Mouse (Mus musculus) stomach, embryonic 14.5 days (tissue): Measurements from ENCODE around the gene Galntl6. TPM values are rescaled to one million over a fixed set of nuclear protein-coding genes. Genes with fewer than 3 reads are reported as not detected.

Experiments used
- ATAC-seq: fragments of 200-750 bp; cut with Nextera tagmentation; 2 replicates; pipeline ENCODE4 v1.8.0; 2017; ENCODE audit warnings: low read depth, moderate TSS enrichment; ENCODE audit not compliant: insufficient number of reproducible peaks, insufficient read depth, low FRiP score
- H3K27ac ChIP-seq: fragments of 300-500 bp; sonication (generic); 2 replicates; pipeline ENCODE4 v1.5.1; 2014; ENCODE audit warnings: mild to moderate bottlenecking, low read length, moderate library complexity, mixed read lengths
- H3K27me3 ChIP-seq: fragments of 300-500 bp; sonication (generic); 2 replicates; pipeline ENCODE4 v1.6.1; 2014; ENCODE audit warnings: low read length, control low read depth, mixed read lengths; ENCODE audit not compliant: control insufficient read depth, insufficient read depth
- H3K36me3 ChIP-seq: fragments of 300-500 bp; sonication (generic); 2 replicates; pipeline ENCODE4 v1.6.1; 2014; ENCODE audit warnings: mild to moderate bottlenecking, control low read depth, low read length, moderate library complexity, mixed read lengths; ENCODE audit not compliant: control insufficient read depth, insufficient read depth
- H3K4me1 ChIP-seq: fragments of 300-500 bp; sonication (generic); 2 replicates; pipeline ENCODE4 v1.6.1; 2014; ENCODE audit warnings: low read length, control low read depth, mixed read lengths; ENCODE audit not compliant: control insufficient read depth, insufficient read depth
- H3K4me2 ChIP-seq: fragments of 300-500 bp; sonication (generic); replicated peaks from 2 replicates; pipeline ENCODE4 v1.6.1; 2014; ENCODE audit warnings: low read depth, low read length, control low read depth
- H3K4me3 ChIP-seq: fragments of 300-500 bp; sonication (generic); 2 replicates; pipeline ENCODE4 v1.5.1; 2014; ENCODE audit warnings: low read depth, low read length, control low read depth
- H3K9ac ChIP-seq: fragments of 300-500 bp; sonication (generic); replicated peaks from 2 replicates; pipeline ENCODE4 v1.6.1; 2014; ENCODE audit warnings: low read depth, mild to moderate bottlenecking, control low read depth, low read length, moderate library complexity, mixed read lengths
- H3K9me3 ChIP-seq: fragments of 300-500 bp; sonication (generic); 2 replicates; pipeline ENCODE4 v1.6.1; 2016; ENCODE audit warnings: low read depth, low read length, control low read depth; ENCODE audit not compliant: control insufficient read depth
- WGBS: fragments of 180-500 bp; shearing (Covaris S2); extraction: QIAGEN DNeasy Blood & Tissue Kit; methylation state at CpG from one replicate; pipeline ENCODE4 v1.1.7; 2014; 5-methylcytosine and 5-hydroxymethylcytosine counted together
- polyA plus RNA-seq: library from polyadenylated mRNA; unstranded; fragments of >200 nt; fragmentation: Nextera tagmentation; extraction: Ambion mirVana; gene quantifications from 2 replicates; pipeline ENCODE4 v1.2.1, GENCODE M21; 2014

Galntl6 gene
- polyA plus RNA-seq, 1 experiment from 2014 or later: 1.6 TPM

DNA sequence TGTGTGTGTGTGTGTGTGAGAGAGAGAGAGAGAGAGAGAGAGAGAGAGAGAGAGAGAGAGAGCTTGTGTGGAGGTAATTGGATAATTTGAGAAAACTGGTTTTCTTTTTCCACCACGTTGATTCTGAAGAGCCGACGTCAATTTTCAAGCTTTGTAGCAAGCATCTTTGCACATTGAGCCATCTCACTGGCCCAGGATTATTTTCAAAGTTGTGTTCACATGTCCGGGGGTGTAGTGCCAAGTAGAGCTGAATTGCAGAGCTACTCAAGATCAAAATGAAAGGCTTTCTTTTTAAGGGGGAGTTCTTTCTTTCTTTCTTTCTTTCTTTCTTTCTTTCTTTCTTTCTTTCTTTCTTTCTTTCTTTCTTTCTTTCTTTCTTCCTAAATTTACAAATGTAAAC is 1022.3 kb downstream of the Galntl6 start:
- no peak overlapping the region for H3K27ac ChIP-seq
- no peak for ATAC-seq
- H3K4me2 ChIP-seq: no peak overlapping the region
- H3K27me3 ChIP-seq: no peaks in the 10 kb centered on the region
- H3K36me3 ChIP-seq: no peaks in the 10 kb centered on the region
- H3K4me1 ChIP-seq: no peaks in the 10 kb centered on the region
- H3K9ac ChIP-seq: no peak overlapping the region
- 75% methylated on average over 4 of the region's 4 CpGs for WGBS
- H3K9me3 ChIP-seq: no peaks in the 10 kb centered on the region; the same call in 1 of the 2 replicates
- H3K4me3 ChIP-seq: no peak overlapping the region

DNA sequence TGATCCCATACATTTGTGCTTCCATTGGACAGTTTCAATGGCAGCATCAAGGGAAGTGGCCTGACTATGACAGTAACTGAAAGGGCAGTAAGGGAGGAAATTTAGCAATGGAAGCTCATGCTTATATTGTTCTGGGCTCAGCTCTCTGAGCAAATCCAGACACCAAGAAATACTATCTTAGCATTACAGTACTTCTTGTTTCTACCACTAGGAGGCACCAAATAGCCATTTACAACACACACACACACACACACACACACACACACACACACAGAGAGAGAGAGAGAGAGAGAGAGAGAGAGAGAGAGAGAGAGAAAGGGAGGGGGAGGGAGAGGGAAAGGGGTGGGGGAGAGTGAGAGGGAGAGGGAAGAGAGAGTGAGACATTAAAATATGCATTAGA is 1023.6 kb downstream of the Galntl6 start:
- Histone ChIP-seq H3K4me1 (no peaks in the 10 kb centered on the region), H3K9me3 (no peaks in the 10 kb centered on the region; the same call in 1 of the 2 replicates), H3K4me2 (no peak overlapping the region), H3K36me3 (no peaks in the 10 kb centered on the region), H3K27ac (no peak overlapping the region), H3K4me3 (no peak overlapping the region), H3K27me3 (no peaks in the 10 kb centered on the region), H3K9ac (no peak overlapping the region)
- no peak for ATAC-seq

DNA sequence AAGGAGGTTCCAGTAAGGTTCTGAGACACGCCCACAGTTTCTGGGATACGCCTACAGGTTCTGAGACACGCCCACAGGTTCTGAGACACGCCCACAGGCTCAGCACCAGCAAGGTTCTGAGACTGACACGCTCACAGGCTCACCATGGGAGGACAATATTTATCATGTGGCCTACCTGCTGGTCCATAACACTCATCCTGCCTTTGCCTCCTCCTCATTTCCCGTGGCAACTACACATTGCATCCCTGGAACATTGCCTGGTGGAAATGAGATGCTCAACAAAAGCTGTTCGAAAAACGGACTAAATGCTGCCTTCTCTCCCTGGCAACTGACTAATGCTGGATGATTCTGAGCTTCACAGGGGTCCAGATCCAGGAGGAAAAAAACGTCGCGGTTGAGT is 1033.0 kb downstream of the Galntl6 start:
- WGBS: 65% methylated on average over 11 of the region's 11 CpGs

DNA sequence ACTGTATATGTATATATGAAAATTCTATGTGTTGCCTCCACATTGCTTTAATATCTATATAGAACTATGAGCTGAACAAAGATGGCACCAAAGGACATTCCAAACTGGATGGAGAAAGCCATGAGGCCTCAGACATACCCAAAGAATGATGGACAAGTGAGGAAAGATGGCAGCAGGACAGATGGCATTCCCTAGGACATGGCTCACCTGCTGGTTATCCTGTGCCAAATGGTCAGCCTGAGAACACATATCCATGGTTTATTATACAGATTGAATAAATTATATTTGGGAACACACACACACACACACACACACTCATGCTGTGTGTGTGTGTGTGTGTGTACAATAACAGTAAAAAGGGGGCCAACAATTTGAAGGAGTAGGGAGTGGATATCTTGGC is 1063.4 kb downstream of the Galntl6 start:
- Histone ChIP-seq H3K4me1 (no peaks in the 10 kb centered on the region), H3K27ac (no peak overlapping the region), H3K9me3 (no peaks in the 10 kb centered on the region), H3K36me3 (no peaks in the 10 kb centered on the region), H3K9ac (no peak overlapping the region), H3K4me3 (no peak overlapping the region), H3K4me2 (no peak overlapping the region), H3K27me3 (no peaks in the 10 kb centered on the region)
- ATAC-seq: no peak

More for the DNA sequence above, 1033.0 kb downstream of the Galntl6 start:
- H3K9ac ChIP-seq: no peak overlapping the region
- no peak for ATAC-seq
- no peaks in the 10 kb centered on the region for H3K36me3 ChIP-seq
- no peak overlapping the region for H3K4me2 ChIP-seq
- H3K4me3 ChIP-seq: no peak overlapping the region
- no peaks in the 10 kb centered on the region for H3K4me1 ChIP-seq
- H3K9me3 ChIP-seq: no peaks in the 10 kb centered on the region
- no peaks in the 10 kb centered on the region for H3K27me3 ChIP-seq
- no peak overlapping the region for H3K27ac ChIP-seq

DNA sequence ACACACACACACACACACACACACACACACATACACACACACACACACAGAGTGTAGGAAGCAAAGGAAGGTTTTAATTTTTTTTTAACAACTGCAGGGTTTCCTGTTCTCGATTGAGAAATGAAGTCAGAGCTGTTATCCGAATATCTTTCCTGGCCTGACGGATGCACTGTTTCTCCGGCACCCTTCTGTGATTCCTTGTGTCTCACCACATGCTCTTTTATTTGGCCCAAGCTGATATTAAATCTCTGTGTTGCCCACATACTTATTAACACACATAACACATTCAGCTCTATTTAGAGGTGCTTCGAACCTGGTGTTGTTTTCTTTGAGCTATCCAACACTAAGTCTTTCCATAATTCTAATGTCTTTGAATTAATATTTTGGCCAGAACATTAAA is 1069.0 kb downstream of the Galntl6 start:
- ATAC-seq: no peak
- H3K4me3 ChIP-seq: no peak overlapping the region
- WGBS: 78% methylated on average over 5 of the region's 5 CpGs
- no peak overlapping the region for H3K4me2 ChIP-seq
- no peaks in the 10 kb centered on the region for H3K9me3 ChIP-seq
- H3K27me3 ChIP-seq: no peaks in the 10 kb centered on the region
- no peaks in the 10 kb centered on the region for H3K36me3 ChIP-seq
- no peak overlapping the region for H3K27ac ChIP-seq
- no peak overlapping the region for H3K9ac ChIP-seq
- H3K4me1 ChIP-seq: no peaks in the 10 kb centered on the region

DNA sequence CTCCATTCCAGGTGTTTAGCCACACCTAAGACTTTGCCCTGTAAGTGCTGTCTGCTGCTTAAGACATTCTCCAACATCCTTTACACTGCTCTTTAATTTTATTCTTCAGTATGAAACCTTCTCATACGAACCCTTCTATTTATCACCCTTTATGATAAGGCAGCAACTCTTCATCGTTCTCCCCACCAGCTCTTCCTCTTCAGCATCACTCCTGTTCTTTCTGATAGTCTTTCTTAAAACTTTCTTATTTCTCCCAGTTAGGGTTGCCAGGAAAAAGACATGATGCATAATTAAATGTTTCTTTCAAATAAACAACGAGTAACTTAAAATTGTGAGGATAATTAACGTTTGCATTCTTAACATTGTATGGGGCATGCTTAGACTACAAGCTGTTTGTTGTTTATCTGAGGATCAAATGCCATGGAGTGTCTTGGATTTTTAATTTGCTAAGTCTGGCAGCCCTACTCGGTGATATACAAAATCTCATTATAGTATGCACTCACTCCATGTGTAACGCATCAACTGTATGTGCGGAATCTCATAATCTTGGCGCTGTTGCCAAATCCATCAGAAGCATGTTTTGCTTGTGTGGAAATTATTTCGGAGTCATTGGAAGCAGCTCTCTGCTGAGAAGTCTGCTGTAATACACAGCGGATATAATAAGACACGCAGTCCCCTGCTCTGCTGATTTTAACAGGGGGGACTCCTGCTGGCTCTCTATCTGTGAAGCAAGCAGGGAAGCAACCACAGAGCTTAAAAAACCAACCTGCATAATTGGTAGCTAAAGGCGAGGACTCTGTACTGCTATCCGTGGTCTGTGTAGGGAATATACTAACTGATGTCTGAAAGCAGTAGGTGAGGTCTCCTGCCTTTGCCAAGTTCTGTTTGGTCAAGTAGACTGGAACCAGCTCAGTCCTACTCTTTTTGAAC is 1069.7 kb downstream of the Galntl6 start:
- no peaks in the 10 kb centered on the region for H3K27me3 ChIP-seq
- H3K4me2 ChIP-seq: no peak overlapping the region
- H3K27ac ChIP-seq: no peak overlapping the region
- 57% methylated on average over 13 of the region's 13 CpGs for WGBS
- ATAC-seq: no peak
- no peaks in the 10 kb centered on the region for H3K4me1 ChIP-seq
- H3K9ac ChIP-seq: no peak overlapping the region
- H3K9me3 ChIP-seq: no peaks in the 10 kb centered on the region
- H3K36me3 ChIP-seq: no peaks in the 10 kb centered on the region
- H3K4me3 ChIP-seq: no peak overlapping the region

DNA sequence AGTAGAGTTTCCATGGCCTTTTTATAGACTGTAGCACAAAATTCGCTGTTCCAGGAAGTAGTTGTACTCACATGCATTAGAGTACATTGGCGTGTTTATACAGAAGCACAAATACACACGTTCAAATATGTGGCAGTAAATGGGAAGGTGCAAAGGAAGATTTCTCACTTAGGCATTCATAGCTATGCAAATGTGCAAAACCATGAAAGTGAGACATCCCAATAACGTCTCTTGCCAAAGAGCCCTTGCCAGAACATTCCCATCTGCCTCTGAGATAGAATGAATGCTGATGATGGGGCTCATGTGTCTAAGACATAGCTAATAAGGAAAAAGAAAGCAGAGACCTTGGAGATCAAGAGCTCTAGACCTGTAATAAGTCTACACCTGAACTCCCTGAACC is 1071.0 kb downstream of the Galntl6 start:
- WGBS: 69% methylated on average over 4 of the region's 4 CpGs
- H3K9ac ChIP-seq: no peak overlapping the region
- H3K4me3 ChIP-seq: no peak overlapping the region
- H3K4me1 ChIP-seq: no peaks in the 10 kb centered on the region
- no peaks in the 10 kb centered on the region for H3K9me3 ChIP-seq
- H3K27me3 ChIP-seq: no peaks in the 10 kb centered on the region
- H3K4me2 ChIP-seq: no peak overlapping the region
- no peak for ATAC-seq
- no peak overlapping the region for H3K27ac ChIP-seq
- no peaks in the 10 kb centered on the region for H3K36me3 ChIP-seq

DNA sequence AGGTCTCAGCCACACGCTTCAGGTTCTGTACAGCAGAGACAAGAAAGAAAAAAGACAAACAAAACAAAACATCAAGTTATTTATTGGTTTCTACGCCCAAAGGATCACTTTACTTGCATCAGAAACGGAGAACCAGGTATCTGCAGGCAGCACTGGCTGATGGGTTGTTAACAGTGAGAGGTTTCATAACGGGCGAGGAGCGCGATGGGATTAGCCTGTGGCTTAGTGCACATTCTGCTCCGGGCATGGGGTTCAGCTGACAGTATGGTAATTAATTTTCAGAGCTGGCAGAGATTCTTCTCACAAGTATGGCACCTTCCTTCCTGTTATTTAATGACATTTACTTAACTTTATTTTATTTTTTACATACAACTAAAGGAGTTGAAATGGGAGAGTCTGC is 1075.1 kb downstream of the Galntl6 start:
- Histone ChIP-seq H3K36me3 (no peaks in the 10 kb centered on the region), H3K9ac (no peak overlapping the region), H3K9me3 (no peaks in the 10 kb centered on the region), H3K27ac (no peak overlapping the region), H3K4me3 (no peak overlapping the region), H3K4me1 (no peaks in the 10 kb centered on the region), H3K4me2 (no peak overlapping the region), H3K27me3 (no peaks in the 10 kb centered on the region)
- ATAC-seq: no peak
- 43% methylated on average over 8 of the region's 8 CpGs for WGBS

DNA sequence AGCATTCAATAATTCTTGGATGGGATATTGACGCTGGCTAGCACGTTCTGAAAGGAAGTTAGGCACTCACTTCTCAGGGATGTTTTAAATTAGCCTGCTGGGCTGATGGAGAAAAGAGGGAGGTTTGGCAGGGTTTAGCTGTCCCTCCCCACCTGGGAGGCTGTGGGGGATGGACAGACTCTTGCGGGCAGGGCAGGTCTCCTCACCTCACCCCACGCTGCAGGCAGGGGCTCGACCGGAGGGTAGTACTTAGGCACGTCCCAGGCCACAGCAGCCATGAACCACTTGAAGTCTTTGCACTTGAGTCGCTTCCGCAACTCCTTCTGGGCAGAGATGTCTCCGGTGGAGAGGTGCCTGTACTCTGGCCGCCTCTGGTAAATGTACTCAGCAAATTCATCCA is 1075.5 kb downstream of the Galntl6 start:
- H3K9ac ChIP-seq: no peak overlapping the region
- no peak overlapping the region for H3K27ac ChIP-seq
- no peaks in the 10 kb centered on the region for H3K36me3 ChIP-seq
- no peaks in the 10 kb centered on the region for H3K9me3 ChIP-seq
- 41% methylated on average over 11 of the region's 11 CpGs for WGBS
- H3K4me3 ChIP-seq: no peak overlapping the region
- H3K4me2 ChIP-seq: no peak overlapping the region
- ATAC-seq: no peak
- no peaks in the 10 kb centered on the region for H3K4me1 ChIP-seq
- no peaks in the 10 kb centered on the region for H3K27me3 ChIP-seq
